Mouse (Mus musculus) heart, adult 9 months (tissue): Measurements from ENCODE around the gene Wdr81.

ENCODE experiments used
- DNase-seq, 2 experiments: peaks; one replicate each; pipeline ENCODE4 v3.0.0; 2022; ENCODE audit warnings: low spot score in 2 of 2

Wdr81 gene

GRCm38 (mm10) chr11:75453991-75454930 lies at the start of gene Wdr81:
Gene Wdr81 (minus strand): TSS chr11:75454717.
- DNase-seq: peak; percentile 91 to 93

- peak; percentile 40 to 54 for DNase-seq
These were observed 43.6 kb upstream of the Wdr81 start for GRCm38 (mm10) chr11:75498126-75498525.

DNA sequence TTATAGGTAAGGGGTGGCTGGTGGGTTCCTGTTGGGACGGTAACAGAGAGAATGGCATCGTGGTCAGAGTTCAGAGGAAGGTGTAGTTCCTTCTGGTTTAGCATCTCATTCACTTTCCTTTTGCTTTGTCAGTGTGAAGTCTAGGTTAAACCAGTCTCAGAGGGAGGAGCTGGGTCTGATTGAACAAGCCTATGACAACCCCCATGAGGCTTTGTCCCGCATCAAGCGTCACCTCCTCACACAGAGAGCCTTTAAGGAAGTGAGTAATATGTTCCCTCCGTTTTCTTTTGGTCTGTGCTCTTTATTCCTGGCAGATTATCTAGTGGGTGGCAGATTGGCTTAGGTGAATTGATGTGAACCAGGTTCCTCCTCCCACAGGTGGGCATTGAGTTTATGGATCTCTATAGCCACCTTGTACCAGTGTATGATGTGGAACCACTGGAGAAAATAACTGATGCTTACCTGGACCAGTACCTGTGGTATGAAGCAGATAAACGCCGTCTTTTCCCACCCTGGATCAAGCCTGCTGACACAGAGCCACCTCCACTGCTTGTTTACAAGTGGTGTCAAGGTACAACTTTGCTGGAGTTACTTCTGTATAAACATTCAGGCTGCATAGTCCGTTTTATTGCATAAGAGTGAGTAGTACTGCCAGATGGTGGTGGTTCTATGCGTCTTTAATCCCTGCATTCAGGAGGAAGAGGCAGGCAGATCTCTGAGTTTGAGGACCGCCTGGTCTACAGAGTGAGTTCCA lies 40.0 kb upstream of the Wdr81 start:
- no peak for DNase-seq

DNA sequence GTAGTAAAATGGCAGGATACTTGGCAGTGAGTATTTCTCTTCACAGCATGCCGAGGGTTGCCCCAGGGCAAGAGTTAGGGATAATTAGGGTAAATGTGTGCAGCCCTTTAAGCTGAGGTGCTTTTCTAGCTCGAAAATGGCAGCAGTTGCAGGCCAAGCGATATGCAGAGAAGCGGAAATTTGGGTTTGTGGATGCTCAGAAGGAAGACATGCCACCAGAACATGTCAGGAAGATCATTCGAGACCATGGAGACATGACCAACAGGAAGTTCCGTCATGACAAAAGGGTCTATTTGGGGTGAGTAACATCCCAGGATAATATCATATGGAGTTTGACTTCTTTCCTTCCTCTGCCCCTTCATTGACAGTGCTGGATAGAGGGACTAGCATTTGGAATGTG lies 33.0 kb upstream of the Wdr81 start:
- DNase-seq: no peak

DNA sequence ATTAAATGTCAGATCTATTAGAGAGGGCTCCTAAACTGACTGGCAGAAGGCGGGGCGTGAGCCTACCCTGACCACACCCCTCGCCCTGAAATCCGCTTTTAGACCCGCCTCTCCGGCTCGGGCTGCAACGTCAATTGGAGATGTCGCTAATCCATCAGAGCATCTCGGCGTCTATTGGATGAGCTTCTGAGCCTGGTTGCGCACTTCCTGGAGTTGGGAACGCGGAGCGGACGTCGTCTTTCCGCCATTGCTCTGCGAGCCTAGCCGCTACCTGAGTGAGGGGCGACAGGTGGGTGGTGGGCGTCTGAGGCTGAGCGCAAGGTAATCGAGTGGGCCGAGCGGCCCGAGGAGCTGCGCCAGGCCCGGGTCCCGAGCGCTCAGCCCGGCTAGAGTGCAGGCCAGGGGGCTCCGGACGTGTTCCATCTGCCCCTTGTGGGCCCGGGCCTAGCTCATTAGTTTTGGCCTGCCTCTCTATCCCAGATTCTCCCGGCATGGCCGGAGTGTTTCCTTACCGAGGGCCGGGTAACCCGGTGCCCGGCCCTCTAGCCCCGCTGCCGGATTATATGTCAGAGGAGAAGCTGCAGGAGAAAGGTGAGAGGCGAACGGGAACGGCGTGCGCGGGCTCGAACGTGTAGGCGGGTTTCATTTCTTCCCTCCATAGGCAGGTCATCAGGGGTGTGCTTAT lies 32.2 kb upstream of the Wdr81 start, which contains the start of gene Prpf8:
TSS of gene Prpf8 (plus strand) at position 216 of the 685 bp plus-strand sequence.
- peak; percentile 98 to 99 for DNase-seq

DNA sequence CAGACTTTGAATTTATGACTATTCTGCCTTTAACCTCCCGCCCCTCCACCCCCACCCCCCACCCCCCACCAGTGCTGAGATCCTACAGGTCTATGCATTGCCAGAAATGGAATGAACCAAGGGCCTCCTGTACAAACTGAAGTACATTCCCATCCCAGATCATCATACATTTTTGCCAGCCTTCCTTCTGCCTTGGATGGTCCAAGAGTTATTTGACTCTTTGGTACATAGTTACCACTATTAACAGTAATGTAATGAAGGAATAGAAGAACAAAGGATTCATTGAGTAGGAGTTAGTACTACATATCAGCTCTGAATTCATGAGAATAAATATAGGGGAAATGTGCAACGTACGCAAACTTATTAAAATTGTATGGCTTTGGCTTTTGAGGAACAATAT lies 31.7 kb upstream of the Wdr81 start:
- DNase-seq: no peak

DNA sequence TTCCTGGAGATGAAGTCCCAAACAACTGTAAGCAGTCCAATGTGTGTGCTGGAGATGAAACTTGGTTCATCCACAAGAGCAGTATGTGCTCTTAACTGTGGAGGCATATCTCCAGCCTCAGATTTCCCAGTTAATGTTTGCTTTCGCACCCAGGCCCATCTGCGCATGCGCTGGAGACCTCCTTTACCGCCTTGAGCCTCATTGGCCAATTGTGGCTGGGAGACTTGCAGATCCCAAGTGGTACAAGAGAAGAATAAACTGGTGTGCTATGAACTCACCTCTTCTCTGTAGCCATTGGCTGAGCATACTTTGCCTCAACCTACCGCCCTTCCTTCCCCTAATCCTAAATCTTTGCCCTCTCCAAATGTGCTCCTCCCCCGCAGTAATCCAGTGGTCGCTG lies 18.9 kb upstream of the Wdr81 start:
- DNase-seq: no peak

GRCm38 (mm10) chr11:75472469-75473081 lies 18.1 kb upstream of the Wdr81 start:
- no peak for DNase-seq

GRCm38 (mm10) chr11:75470675-75471074 lies 16.2 kb upstream of the Wdr81 start:
- DNase-seq: no peak

- DNase-seq: no peak
These were observed 14.7 kb upstream of the Wdr81 start for GRCm38 (mm10) chr11:75469261-75469660.

- no peak for DNase-seq
These were observed 13.9 kb upstream of the Wdr81 start for GRCm38 (mm10) chr11:75468410-75468809.

GRCm38 (mm10) chr11:75467512-75468215 lies 13.1 kb upstream of the Wdr81 start:
- DNase-seq: peak; percentile 83

DNA sequence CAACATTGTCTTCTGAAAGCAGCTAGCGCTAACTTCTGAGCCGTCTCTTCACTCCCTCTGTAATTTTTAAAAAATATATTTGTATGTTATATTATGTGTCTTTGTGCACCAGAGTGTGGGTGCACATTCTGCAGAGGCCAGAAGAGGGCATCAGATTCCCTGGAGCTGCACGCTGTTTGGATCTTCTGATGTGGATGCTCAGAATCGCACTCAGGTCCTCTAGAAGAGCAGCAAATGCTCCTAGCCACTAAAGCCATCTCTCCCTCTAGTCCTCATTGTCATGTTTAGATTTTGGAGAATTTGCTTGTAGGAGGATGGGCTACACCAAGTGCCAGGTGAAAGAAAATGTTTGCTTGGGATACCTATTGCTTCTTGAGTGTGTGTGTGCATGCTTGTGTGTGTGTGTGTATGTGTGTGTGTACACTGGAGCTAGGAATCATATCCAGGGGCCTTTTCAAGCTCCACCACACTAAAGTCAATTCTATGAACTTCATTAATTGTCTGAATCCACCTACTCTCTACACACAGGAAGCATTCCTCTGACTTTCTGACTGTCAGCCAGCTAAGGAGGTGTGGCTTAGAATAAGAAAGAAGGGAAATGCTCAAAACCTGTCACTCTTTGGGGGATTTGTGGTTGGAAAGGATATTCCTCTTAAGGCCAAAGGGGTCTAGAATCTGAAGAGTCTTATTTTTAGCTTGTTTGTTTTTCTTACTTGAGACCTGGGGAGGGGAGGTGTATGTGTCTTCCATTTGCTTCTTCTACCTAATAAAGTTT lies 12.4 kb upstream of the Wdr81 start:
- no peak for DNase-seq

GRCm38 (mm10) chr11:75465051-75465450 lies 10.5 kb upstream of the Wdr81 start:
- DNase-seq: no peak

- no peak for DNase-seq
These were observed 9.9 kb upstream of the Wdr81 start for GRCm38 (mm10) chr11:75464417-75464816.

DNA sequence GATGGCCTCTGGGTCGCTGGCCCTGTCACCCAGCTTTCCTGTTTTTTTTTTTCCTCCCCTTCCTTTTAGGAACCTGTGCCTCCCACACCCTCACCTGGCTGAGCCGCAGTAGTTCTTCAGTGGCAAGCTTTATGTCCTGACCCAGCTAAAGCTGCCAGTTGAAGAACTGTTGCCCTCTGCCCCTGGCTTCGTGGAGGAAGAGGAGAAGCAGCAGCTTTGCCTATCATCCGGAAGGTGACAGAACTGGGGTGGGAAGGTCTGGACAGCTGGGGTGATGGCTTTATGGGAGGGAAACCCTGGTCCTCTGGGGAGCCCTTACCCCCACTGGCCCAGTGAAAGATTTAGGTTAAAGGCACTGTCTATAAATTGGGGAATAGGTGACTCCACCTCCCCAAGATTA lies 9.1 kb upstream of the Wdr81 start:
- DNase-seq: no peak

GRCm38 (mm10) chr11:75462865-75463336 lies 8.4 kb upstream of the Wdr81 start:
- peak; percentile 91 to 95 for DNase-seq

DNA sequence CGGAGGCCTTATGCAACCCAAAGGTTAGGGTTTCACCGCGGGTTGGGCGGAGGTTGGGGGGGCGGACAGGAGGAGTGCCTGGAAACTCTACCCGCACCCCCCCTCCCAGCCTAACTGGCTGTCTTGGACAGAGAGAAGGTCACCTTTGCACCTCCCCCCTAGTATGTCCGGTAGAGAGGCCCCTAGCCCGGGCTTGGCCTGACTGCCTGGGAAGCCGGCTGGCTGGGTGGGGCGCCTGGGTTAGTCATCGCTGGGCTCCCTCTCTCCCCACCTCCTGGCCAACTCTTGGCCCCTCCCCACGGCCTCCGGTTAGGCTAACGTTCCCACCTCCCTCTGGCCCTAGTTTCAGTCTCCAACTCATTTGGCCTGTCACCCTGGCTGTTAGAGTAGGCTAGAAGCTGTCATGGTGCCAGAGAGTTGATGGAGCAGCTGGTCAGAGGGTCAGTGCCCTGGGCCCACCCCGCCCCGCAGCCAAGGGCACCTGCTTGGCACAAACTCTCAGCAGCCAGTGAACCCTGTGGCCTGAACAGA lies 7.8 kb upstream of the Wdr81 start:
- peak; percentile 93 to 94 for DNase-seq

DNA sequence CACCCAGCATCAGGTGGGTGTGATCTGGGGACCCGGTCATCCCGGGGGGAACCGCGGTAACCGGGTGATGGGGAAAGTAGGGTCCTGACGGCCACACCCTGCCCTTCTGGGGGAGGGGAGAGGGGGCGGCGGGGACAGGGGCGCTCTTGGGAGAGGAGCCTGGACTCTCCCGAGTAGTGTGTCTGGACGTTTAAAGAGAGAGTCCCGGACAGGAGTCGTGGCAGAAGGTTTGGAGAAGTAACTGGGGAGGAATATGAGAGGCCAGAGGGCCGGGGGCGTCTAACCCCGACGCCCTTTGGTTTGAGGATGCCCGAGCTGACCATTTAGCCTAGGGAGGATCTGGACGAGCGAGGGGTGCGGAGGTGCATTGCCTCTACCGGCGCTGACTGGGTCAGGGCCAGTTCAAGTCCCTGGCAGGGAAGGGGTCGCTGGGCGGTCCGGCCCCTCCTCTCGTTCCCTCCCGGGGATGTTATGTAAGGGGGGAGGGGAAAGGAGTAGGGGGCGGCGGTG lies 7.3 kb upstream of the Wdr81 start:
- no peak for DNase-seq
